Mouse (Mus musculus): ENCODE measurements at regions not wholly inside any gene's neighbourhood (a gene's known extent, or its start where the extent isn't known, plus 50 kb on each side); places are given as distances from the start of the nearest gene placed in this dataset.
A peak's percentile ranks its signal among the peaks of the same experiment; 100 is the strongest.

DNA sequence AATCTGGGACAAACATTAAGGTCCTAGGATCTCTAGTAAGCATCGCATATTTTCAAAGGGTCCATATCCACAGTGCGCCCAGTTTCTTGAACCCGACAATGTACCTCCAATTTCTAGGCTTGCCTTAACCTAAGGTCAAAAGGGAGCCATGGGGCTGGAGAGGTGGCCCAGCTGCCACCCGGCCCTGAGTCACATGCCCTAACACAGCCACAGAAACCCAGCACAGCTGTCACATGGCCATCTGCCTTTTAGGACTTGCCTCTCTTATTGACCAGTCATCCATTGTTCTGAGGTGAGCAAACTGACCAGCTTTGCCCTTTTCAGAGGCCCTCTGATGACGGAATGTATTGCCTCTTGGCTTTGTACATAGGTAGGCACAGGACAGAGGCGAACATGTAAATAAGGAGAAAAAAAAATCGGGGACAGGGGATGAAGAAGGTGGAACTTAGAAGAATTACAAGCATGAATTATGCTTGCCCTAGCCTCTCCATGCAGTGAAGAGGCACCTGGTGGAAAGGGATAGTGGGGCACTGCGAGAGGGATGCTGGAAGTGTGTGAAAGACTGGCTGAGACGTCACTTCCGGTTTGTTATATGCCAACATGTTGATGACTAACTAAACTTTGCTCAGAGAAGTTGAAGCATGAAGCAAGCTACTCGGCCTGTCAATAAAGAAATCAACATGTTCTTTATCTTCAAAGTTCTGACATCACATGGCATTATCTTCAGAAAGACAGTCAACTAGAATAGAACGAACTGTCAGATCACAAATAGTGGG lies 84.3 kb upstream of the Nap1l1 start:
- Histone ChIP-seq H3K4me2 (no peak overlapping the region), H3K4me3 (replicated peaks) (no peak overlapping the region), H3K9ac (no peak overlapping the region), H3K36me3 (no peaks in the 10 kb centered on the region), H3K4me1 (peaks cover 6% of the 10 kb centered on the region), H3K27ac (no peak overlapping the region), H3K27me3 (no peaks in the 10 kb centered on the region), H3K9me3 (replicated peaks) (no peaks in the 10 kb centered on the region)
- ATAC-seq (replicated peaks; ENCODE audit: low FRiP score): no peak
- WGBS: 86% methylated on average over 12 of the region's 12 CpGs

DNA sequence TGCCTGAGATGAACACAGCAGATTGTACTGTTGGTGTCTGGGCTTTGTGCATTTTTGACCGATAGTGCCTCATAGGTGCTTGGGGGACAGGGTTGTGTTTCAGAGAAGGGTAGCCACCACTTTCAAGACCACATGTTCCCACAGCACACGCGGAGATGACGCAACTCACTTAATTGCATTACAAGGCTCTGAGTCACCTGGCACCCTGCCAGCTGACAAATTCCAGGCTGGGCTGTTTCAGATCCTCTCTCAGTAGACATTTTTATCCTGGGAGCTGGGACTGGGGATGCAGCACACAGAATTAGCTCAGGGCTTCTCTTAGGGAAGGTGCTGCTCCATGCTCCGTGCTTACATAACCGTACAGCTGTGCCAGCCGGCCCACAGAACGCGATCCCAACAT lies 83.1 kb upstream of the Nap1l1 start:
- Histone ChIP-seq H3K4me1 (peaks cover 6% of the 10 kb centered on the region), H3K36me3 (no peaks in the 10 kb centered on the region), H3K4me2 (peak overlapping the region; percentile 15; the same call in 1 of the 2 replicates), H3K27me3 (no peaks in the 10 kb centered on the region), H3K9me3 (replicated peaks) (no peaks in the 10 kb centered on the region), H3K4me3 (replicated peaks) (no peak overlapping the region), H3K27ac (no peak overlapping the region), H3K9ac (no peak overlapping the region)
- WGBS: 45% methylated on average over 9 of the region's 9 CpGs
- ATAC-seq (replicated peaks; ENCODE audit: low FRiP score): peak; percentile 79

DNA sequence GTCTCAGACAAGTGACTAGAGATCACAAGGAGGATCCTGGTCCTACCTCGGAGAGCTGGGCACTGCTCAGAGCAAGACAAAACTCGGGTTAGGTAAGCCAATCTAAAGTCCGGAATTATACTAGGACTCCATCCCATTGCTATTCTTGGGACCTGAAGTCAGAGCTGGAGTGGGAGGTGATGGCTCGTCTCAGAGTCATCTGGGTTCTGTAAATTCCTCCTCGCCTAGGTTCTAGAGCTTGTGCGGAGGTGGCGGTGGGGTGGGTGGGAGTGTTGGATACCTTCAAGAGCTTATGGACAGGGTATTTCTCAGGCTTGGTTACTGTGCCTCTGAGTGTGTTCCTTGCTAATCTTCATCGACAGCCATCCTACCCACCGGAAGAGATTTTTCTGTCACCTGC lies 78.6 kb upstream of the Nap1l1 start:
- Histone ChIP-seq H3K9me3 (replicated peaks) (no peaks in the 10 kb centered on the region), H3K4me3 (replicated peaks) (no peak overlapping the region), H3K36me3 (no peaks in the 10 kb centered on the region), H3K4me1 (peaks cover 6% of the 10 kb centered on the region), H3K9ac (no peak overlapping the region), H3K4me2 (no peak overlapping the region), H3K27ac (no peak overlapping the region), H3K27me3 (no peaks in the 10 kb centered on the region)
- WGBS: 93% methylated on average over 9 of the region's 9 CpGs
- no peak for ATAC-seq (replicated peaks; ENCODE audit: low FRiP score)

DNA sequence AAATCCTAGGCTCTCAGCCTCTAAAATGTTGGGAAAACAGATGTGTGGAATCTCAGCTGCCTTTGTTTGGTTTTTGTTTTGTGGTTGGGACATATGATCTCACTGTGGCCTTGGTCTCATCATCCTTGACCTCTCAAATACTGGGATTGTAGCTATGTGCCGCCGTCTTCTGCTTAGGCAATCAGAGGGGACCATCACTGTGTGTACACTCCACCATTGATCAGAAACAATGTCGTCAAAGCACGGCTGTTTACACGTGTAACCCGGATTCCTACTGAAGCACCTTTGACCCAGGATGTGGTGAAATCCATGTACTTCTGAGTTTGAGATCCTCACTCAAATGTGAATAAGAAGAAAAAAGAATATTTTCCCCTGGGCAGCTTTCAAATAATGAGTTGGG lies 68.0 kb upstream of the Nap1l1 start:
- Histone ChIP-seq H3K4me1 (no peaks in the 10 kb centered on the region), H3K9ac (no peak overlapping the region), H3K4me3 (replicated peaks) (no peak overlapping the region), H3K27ac (no peak overlapping the region), H3K4me2 (no peak overlapping the region), H3K9me3 (replicated peaks) (no peaks in the 10 kb centered on the region), H3K36me3 (no peaks in the 10 kb centered on the region), H3K27me3 (no peaks in the 10 kb centered on the region)
- ATAC-seq (replicated peaks; ENCODE audit: low FRiP score): no peak
- WGBS: 91% methylated on average over 6 of the region's 6 CpGs

DNA sequence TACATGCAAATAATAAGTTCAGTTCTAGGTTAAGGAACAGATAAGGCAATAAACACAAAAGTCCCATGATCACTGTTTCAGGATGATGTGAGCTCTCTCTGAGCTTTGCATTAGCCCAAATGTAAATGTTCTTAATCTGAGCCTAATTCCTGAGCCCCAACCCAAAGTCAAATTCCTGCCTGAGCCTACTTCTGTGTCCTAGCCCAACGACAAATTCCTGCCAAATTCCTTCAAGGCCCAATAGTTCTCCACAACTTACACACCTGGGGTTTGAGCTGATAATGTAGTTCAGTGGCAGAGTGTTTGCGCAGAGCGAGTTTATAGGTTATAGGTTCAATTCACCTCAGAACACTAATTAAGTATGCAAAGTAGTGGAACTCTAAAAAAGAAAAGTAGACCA lies 64.1 kb upstream of the Nap1l1 start:
- H3K27me3 ChIP-seq: no peaks in the 10 kb centered on the region
- H3K36me3 ChIP-seq: no peaks in the 10 kb centered on the region
- WGBS: 82% methylated on average over 3 of the region's 3 CpGs
- H3K27ac ChIP-seq: no peak overlapping the region
- H3K4me1 ChIP-seq: no peaks in the 10 kb centered on the region
- H3K4me3 ChIP-seq (replicated peaks): no peak overlapping the region
- H3K4me2 ChIP-seq: no peak overlapping the region
- H3K9me3 ChIP-seq (replicated peaks): no peaks in the 10 kb centered on the region
- no peak for ATAC-seq (replicated peaks; ENCODE audit: low FRiP score)
- H3K9ac ChIP-seq: no peak overlapping the region

DNA sequence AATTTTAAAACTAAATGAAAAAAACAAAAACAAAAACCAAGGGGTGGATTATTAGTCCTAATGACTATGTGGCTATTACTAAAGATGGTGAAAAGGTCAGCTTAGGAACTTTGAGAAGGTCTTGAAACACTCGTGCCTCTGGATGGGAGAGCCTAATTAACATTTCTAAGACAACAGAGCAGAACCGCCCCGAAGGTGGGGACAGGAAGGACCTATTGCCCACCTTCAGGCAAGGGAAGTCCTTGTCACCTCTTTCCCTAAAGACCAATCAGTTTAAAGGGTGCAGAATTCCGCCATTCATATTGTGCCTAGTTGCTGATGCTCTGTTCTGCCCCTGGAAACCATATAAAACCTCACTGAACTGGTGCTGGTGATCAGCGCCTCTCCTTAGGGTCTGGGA lies 63.5 kb upstream of the Nap1l1 start:
- Histone ChIP-seq H3K9ac (no peak overlapping the region), H3K9me3 (replicated peaks) (no peaks in the 10 kb centered on the region), H3K4me1 (no peaks in the 10 kb centered on the region), H3K36me3 (no peaks in the 10 kb centered on the region), H3K4me3 (replicated peaks) (no peak overlapping the region), H3K4me2 (no peak overlapping the region), H3K27me3 (no peaks in the 10 kb centered on the region), H3K27ac (no peak overlapping the region)
- WGBS: 67% methylated on average over 5 of the region's 5 CpGs
- no peak for ATAC-seq (replicated peaks; ENCODE audit: low FRiP score)

DNA sequence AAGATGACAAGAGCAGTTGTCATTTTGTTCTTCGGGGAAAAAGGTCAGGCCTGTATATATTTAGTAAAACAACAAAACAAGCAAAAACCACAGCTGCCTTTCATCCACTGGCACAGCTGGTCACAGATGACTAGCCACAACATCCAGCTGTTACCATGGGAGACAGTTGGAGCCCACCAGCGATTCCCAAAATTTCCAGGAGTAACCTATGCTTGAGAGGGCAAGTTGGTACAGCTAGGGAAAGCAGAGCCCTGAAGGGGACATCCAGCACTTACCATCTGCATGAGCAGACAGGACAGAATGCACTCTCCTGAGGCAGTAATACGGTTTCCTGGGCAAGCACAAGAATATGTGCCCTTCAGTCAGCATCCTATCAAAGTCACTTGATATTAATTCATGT lies 62.9 kb upstream of the Nap1l1 start:
- Histone ChIP-seq H3K4me2 (no peak overlapping the region), H3K4me1 (no peaks in the 10 kb centered on the region), H3K9ac (no peak overlapping the region), H3K36me3 (no peaks in the 10 kb centered on the region), H3K27ac (no peak overlapping the region), H3K27me3 (no peaks in the 10 kb centered on the region), H3K9me3 (replicated peaks) (no peaks in the 10 kb centered on the region), H3K4me3 (replicated peaks) (no peak overlapping the region)
- ATAC-seq (replicated peaks; ENCODE audit: low FRiP score): no peak
- 62% methylated on average over 3 of the region's 3 CpGs for WGBS

DNA sequence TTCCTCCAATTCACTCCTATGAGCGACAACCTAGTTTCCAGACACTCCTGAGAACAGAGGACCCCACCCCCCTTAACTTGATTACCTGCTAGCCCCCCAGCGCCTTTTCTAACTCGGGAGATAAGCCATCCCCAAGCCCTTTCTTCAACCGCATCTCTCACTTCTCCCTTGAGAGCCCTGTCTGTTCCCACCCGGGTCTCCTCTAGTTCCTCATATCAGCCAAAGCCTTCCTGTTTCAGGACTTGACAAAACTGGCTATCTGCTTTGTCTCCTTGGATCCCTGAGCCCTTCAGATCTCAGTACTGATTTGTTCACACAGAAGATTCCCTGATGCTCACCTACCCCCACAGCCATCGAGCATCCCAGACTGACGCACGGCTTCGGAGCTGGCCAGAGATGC lies 61.5 kb upstream of the Nap1l1 start:
- H3K4me2 ChIP-seq: no peak overlapping the region
- H3K4me3 ChIP-seq (replicated peaks): no peak overlapping the region
- H3K9me3 ChIP-seq (replicated peaks): no peaks in the 10 kb centered on the region
- WGBS: 87% methylated on average over 9 of the region's 9 CpGs
- H3K27ac ChIP-seq: no peak overlapping the region
- no peaks in the 10 kb centered on the region for H3K4me1 ChIP-seq
- no peaks in the 10 kb centered on the region for H3K27me3 ChIP-seq
- H3K36me3 ChIP-seq: no peaks in the 10 kb centered on the region
- no peak overlapping the region for H3K9ac ChIP-seq
- no peak for ATAC-seq (replicated peaks; ENCODE audit: low FRiP score)

DNA sequence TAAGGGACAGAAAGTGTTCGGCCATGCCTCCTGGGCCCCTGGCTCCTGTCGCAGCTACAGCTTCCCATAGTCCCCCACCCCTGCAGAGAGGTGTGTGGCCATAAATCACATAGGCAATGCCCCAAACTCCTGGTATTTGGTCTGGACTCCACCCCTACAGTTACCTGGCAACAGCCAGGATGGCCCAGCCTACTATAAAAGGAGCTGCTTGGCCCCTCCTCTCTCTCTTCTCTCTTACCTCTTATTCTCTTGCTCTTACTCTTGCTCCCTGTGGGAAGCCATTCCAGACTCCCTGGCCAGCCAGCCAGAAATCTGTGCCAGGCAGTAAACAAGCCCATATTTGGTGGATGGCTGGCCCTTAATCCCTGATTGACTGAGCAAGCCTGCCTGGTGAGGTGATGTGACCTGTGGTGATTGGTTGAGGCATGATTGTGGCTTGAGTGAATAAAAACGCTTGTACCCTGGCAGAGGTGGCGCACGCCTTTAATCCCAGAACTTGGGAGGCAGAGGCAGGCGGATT lies 56.4 kb upstream of the Nap1l1 start:
- H3K36me3 ChIP-seq: no peaks in the 10 kb centered on the region
- H3K9ac ChIP-seq: no peak overlapping the region
- no peak for ATAC-seq (replicated peaks; ENCODE audit: low FRiP score)
- H3K4me3 ChIP-seq (replicated peaks): no peak overlapping the region
- 81% methylated on average over 6 of the region's 6 CpGs for WGBS
- no peaks in the 10 kb centered on the region for H3K27me3 ChIP-seq
- H3K4me1 ChIP-seq: peaks cover 11% of the 10 kb centered on the region
- H3K27ac ChIP-seq: no peak overlapping the region
- no peaks in the 10 kb centered on the region for H3K9me3 ChIP-seq (replicated peaks)
- H3K4me2 ChIP-seq: no peak overlapping the region

DNA sequence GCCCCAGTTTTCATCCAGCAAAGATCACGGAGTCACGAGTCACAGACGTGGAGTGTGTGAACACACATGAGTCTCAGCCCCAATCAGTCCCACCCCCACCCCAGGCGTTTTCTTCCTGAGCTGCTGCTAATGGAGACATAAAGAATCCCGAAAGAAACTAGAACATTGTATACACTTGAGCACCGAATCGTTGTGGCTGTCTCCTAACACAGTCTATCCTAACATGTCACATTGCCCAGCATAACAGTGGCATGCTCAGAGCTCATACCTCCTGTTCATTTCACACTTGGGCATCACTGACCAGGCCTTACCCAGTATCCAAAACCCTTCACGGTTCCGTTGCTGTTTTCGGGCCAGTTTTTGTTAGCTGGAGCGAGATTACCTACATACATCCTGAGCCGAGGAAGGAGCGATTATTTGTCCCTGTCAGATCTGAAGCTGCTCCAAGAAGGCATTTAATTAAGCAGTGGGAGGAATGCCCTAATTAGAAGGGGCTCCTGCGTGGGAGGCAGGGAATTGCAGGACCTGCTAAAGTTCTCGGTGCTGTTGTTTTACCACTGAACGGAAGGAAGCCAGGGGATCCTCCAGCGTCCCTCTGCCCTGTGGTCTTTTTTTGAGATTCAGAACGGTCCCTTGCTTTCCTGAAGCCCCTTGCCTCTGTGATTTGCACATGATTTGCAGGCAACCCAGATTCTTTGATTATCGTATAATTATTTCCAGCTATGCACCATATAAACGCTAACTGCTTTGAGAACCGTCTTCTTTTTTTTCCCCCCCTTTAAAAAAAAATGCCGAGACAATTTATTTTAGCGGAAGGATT lies 53.4 kb upstream of the Nap1l1 start:
- peak overlapping the region; percentile 62 for H3K4me2 ChIP-seq
- ATAC-seq (replicated peaks; ENCODE audit: low FRiP score): peak; percentile 47
- no peak overlapping the region for H3K27ac ChIP-seq
- 17% methylated on average over 23 of the region's 23 CpGs for WGBS
- no peaks in the 10 kb centered on the region for H3K9me3 ChIP-seq (replicated peaks)
- 0 out of 2 replicates have a peak overlapping the region, but pooled peaks have one; percentile 11 for H3K9ac ChIP-seq
- no peaks in the 10 kb centered on the region for H3K36me3 ChIP-seq
- peaks cover 14% of the 10 kb centered on the region for H3K4me1 ChIP-seq
- H3K27me3 ChIP-seq: no peaks in the 10 kb centered on the region
- peak overlapping the region; percentile 34 for H3K4me3 ChIP-seq (replicated peaks)

DNA sequence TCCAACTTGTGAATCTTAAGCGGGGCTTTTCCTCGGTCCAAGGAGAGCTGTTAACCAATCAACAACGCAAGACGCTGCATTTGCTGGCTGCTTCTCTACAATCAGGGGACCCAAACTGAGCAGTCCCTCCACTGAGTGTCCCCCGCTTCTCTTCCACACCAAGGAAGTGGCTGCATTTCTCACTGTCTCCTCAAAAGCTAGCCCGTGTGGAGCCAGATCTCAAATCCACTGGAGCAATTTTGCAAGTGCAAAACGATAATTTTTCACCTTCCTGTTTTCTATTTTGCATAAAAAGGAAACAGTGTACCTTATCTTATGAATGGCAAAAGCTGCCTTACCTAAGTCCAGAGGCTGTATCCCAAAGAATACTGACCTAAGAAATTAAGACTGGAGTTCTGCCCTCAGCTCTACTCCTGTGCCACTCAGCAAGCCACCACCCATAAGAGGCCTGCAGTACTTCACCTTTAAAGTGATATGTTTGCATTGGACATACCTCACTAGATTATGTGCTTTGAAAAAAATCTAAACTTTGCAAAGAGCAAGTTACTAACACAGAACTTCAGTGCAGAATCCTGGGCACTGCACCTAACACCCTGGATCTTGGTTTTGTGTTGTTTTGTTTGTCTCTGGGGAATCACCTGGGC lies 52.7 kb upstream of the Nap1l1 start:
- ATAC-seq (replicated peaks; ENCODE audit: low FRiP score): no peak; the same call in 1 of the 2 replicates
- 10% methylated on average over 7 of the region's 7 CpGs for WGBS
- H3K4me3 ChIP-seq (replicated peaks): peak overlapping the region; percentile 34
- peaks cover 14% of the 10 kb centered on the region for H3K4me1 ChIP-seq
- no peaks in the 10 kb centered on the region for H3K9me3 ChIP-seq (replicated peaks)
- no peak overlapping the region for H3K9ac ChIP-seq
- H3K27me3 ChIP-seq: no peaks in the 10 kb centered on the region
- H3K36me3 ChIP-seq: no peaks in the 10 kb centered on the region
- H3K27ac ChIP-seq: no peak overlapping the region
- peak overlapping the region; percentile 62 for H3K4me2 ChIP-seq

DNA sequence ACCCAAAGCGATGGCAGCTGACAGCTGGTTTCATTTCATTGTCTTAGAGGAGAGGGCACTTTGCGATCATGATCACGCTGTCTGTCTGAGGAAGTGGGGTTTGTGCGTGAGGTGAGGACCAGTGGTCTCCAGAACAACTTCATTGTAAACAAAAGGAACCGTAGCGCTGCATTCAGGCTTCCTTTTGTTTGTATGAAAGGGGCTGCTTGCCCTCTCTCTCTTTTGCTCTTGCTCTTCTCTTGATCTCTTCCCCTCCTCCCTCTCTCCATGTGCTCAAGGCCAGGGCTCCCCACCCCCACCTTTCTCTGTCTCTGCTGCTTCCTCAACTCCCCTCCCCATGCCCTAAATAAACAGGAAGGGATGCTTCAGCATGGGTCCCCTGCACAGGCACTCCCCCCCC lies 51.0 kb upstream of the Nap1l1 start:
- Histone ChIP-seq H3K27me3 (no peaks in the 10 kb centered on the region), H3K36me3 (no peaks in the 10 kb centered on the region), H3K4me3 (replicated peaks) (no peak overlapping the region), H3K4me1 (peaks cover 14% of the 10 kb centered on the region), H3K4me2 (peak overlapping the region; percentile 2; the same call in 1 of the 2 replicates), H3K27ac (no peak overlapping the region), H3K9me3 (replicated peaks) (no peaks in the 10 kb centered on the region), H3K9ac (no peak overlapping the region)
- no peak for ATAC-seq (replicated peaks; ENCODE audit: low FRiP score)
- 27% methylated on average over 6 of the region's 6 CpGs for WGBS
